Mouse (Mus musculus) kidney, embryonic 15.5 days (tissue): ENCODE results near the gene Fancm. TPM values are rescaled to one million over a fixed set of nuclear protein-coding genes. Genes with fewer than 3 reads are reported as not detected.
A peak's percentile ranks its signal among the peaks of the same experiment; 100 is the strongest.
"Not testable (repeated sequence)": the region's sequence is repeated elsewhere in the genome, so short reads cannot be mapped to it uniquely, and the experiment has no call there.

Experiments used
- ATAC-seq: fragments of 200-750 bp; cut with Nextera tagmentation; replicated peaks from 2 replicates; pipeline ENCODE4 v1.8.0; 2017; ENCODE audit warnings: moderate TSS enrichment; ENCODE audit not compliant: low FRiP score
- H3K27ac ChIP-seq: fragments of 300-500 bp; sonication (generic); 2 replicates; pipeline ENCODE4 v1.5.1; 2015; ENCODE audit warnings: mild to moderate bottlenecking, inconsistent platforms
- H3K27me3 ChIP-seq: fragments of 300-500 bp; sonication (generic); 2 replicates; pipeline ENCODE4 v1.6.1; 2015; ENCODE audit warnings: inconsistent platforms
- H3K36me3 ChIP-seq: fragments of 300-500 bp; sonication (generic); 2 replicates; pipeline ENCODE4 v1.6.1; 2015; ENCODE audit warnings: inconsistent platforms
- H3K4me1 ChIP-seq: fragments of 300-500 bp; sonication (generic); 2 replicates; pipeline ENCODE4 v1.6.1; 2015; ENCODE audit warnings: inconsistent platforms
- H3K4me2 ChIP-seq: fragments of 300-500 bp; sonication (generic); 2 replicates; pipeline ENCODE4 v1.6.1; 2015; ENCODE audit warnings: moderate library complexity, mild to moderate bottlenecking, inconsistent platforms
- H3K4me3 ChIP-seq: fragments of 300-500 bp; sonication (generic); replicated peaks from 2 replicates; pipeline ENCODE4 v1.5.1; 2015; ENCODE audit warnings: mild to moderate bottlenecking, inconsistent platforms
- H3K9ac ChIP-seq: fragments of 300-500 bp; sonication (generic); 2 replicates; pipeline ENCODE4 v1.6.1; 2015; ENCODE audit warnings: mild to moderate bottlenecking, inconsistent platforms
- H3K9me3 ChIP-seq: fragments of 300-500 bp; sonication (generic); replicated peaks from 2 replicates; pipeline ENCODE4 v1.6.1; 2016; ENCODE audit warnings: inconsistent platforms
- WGBS: fragments of 180-500 bp; shearing (Covaris S2); methylation state at CpG from one replicate; pipeline ENCODE4 v1.1.7; 2015; ENCODE audit warnings: mixed read lengths; 5-methylcytosine and 5-hydroxymethylcytosine counted together
- polyA plus RNA-seq: library from polyadenylated mRNA; unstranded; fragments of >200 nt; fragmentation: Nextera tagmentation; extraction: Ambion mirVana; gene quantifications from 2 replicates; pipeline ENCODE4 v1.2.1, GENCODE M21; 2015

Gene Fancm
- polyA plus RNA-seq, 1 experiment from 2014 or later, result 10.3 TPM

DNA sequence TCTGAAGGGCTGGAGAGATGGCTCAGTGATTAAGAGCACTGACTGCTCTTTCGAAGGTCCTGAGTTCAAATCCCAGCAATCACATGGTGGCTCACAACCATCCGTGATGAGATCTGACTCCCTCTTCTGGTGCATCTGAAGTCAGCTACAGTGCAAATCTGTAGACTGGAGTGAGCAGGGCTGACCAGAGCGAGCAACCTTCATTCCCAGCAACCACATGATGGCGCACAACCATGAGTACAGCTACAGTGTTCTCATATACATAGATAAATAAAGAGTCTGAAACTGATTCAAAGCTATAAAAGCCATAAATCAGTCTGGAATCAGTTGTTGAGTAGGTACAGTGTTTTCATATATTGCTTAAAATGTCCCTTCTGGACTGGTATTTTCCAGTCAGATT lies 60.7 kb downstream of the Fancm start:
- H3K4me1 ChIP-seq, H3K4me2 ChIP-seq, H3K9me3 ChIP-seq, H3K27me3 ChIP-seq, H3K27ac ChIP-seq, H3K9ac ChIP-seq, H3K4me3 ChIP-seq, ATAC-seq: not testable (repeated sequence)
- peaks cover 59% of the 10 kb centered on the region for H3K36me3 ChIP-seq
- WGBS, result 95% methylated on average over 4 of the region's 4 CpGs

DNA sequence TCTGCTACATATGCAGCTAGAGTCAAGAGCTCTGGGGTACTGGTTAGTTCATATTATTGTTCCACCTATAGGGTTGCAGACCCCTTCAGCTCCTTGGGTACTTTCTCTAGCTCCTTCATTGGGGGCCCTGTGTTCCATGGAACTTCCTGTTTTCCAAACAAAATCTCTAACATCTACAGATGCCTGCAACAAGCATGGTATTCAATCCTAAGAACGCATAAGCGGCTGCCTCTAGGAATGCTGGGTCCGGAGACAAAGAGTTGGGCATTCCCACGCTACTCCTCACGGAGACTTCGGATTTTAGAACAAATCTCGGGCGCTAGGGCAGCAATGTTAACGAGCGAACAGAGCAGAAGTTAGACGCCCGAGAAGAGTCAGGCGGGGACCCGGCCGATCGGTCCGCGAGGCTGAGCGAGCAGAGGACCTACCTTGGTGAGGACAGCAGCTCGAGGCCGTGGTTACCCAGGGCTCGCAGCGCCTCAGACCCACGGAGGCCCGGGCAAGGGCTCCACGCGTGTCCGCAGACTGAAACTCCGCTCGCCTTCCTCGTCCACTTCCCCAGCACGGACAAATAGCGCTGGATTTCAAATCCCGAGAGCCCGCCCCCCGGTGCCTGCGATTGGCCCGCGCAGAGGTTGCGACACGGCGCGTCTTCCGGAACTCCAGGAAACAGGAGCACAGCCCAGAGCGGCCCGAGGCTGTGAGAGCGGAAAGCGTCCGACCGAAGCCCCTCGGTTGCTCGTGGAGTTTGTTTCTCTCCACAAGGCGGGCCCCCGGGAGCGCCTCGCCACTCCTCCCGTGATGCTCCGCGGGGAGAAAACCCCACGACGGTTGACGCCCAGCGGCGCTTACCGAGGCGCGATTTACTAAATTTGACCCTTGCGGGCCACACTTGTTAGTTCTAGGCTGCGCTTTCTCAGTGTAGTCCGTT lies 96.9 kb downstream of the Fancm start, which contains the start of gene Mis18bp1:
Gene Mis18bp1, minus strand, starts transcription at position 584 of the 931 bp plus-strand sequence.
- H3K4me2 ChIP-seq, result peak within 1 kb of the TSS; percentile 55
- peaks cover 11% of the 10 kb centered on the region for H3K4me1 ChIP-seq
- under 1% methylated on average over 70 of the region's 70 CpGs for WGBS
- peaks cover 4% of the 10 kb centered on the region; the same call in 1 of the 2 replicates for H3K9me3 ChIP-seq
- H3K9ac ChIP-seq, result peak within 1 kb of the TSS; percentile 69
- peaks cover 7% of the 10 kb centered on the region; the same call in 1 of the 2 replicates for H3K36me3 ChIP-seq
- H3K27ac ChIP-seq, result peak within 1 kb of the TSS; percentile 98
- peak within 1 kb of the TSS; percentile 67 for H3K4me3 ChIP-seq
- peak; percentile 99 for ATAC-seq
- H3K27me3 ChIP-seq, result no peaks in the 10 kb centered on the region

DNA sequence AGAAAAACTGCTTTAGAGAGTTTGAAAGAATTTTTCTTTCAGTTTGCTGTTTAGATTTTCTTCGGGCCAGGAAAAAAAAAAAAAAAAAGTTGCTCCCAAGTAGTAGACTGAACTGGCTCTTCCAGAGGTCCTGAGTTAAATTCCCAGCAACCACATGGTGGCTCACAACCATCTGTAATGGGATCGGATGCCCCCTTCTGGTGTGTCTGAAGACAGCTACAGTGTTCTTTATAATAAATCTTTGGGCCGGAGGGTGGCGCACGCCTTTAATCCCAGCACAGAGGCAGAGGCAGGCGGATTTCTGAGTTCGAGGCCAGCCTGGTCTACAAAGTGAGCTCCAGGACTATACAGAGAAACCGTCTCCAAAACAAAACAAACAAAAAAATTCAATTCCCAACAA lies 97.6 kb downstream of the Fancm start:
- Histone ChIP-seq H3K27ac (peak overlapping the region; percentile 98), H3K4me2 (peak overlapping the region; percentile 55), H3K4me3 (peak overlapping the region; percentile 67), H3K4me1 (peaks cover 11% of the 10 kb centered on the region), H3K9ac (peak overlapping the region; percentile 69)
- H3K9me3 ChIP-seq, H3K36me3 ChIP-seq, H3K27me3 ChIP-seq: not testable (repeated sequence)
- peak; percentile 52 for ATAC-seq
- WGBS, result 29% methylated on average over 8 of the region's 8 CpGs

DNA sequence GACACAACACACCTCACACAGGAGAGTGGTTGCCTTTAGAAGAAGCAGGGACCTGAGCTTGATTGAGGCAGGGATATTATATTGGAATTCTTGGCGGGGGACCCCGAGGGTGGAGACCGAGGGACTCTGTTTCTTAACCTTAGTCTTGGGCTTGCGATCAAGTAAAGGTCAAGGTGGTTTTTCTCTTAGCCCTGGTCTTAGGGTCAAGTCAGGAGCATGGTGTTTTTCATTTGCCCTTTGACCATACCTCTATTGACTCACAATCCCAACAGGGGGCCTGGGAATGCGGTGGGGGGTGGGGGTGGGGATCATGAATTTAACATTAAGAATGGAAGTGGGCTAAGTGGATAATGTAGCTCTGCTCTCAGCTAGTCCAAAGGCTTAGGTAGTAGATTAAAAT lies 98.3 kb downstream of the Fancm start:
- Histone ChIP-seq H3K4me1 (peaks cover 11% of the 10 kb centered on the region), H3K9ac (no peak overlapping the region), H3K4me2 (0 out of 2 replicates have a peak overlapping the region, but pooled peaks have one; percentile 55), H3K9me3 (no peaks in the 10 kb centered on the region), H3K36me3 (no peaks in the 10 kb centered on the region), H3K4me3 (peak overlapping the region; percentile 67; the same call in 1 of the 2 replicates), H3K27me3 (no peaks in the 10 kb centered on the region), H3K27ac (no peak overlapping the region)
- ATAC-seq, result no peak
- 88% methylated on average over 5 of the region's 5 CpGs for WGBS

Other genes starting within 250 kb of the Fancm start
- gene Gm527, start 157.7 kb upstream of the Fancm start, polyA plus RNA-seq, result 2.0 and 3.9 TPM in 2 replicates
- gene Klhl28, start 110.1 kb upstream of the Fancm start, polyA plus RNA-seq, result 8.5 and 9.9 TPM in 2 replicates
- 30.2 and 31.3 TPM in 2 replicates for gene Togaram1, start 109.8 kb upstream of the Fancm start, polyA plus RNA-seq
- gene Prpf39, start 39.3 kb upstream of the Fancm start, polyA plus RNA-seq, result 52.3 and 55.4 TPM in 2 replicates
- gene Fkbp3, start 1.6 kb upstream of the Fancm start, polyA plus RNA-seq, result 492 and 540 TPM in 2 replicates
- gene Mis18bp1, start 97.0 kb downstream of the Fancm start, polyA plus RNA-seq, result 59.3 and 67.9 TPM in 2 replicates
- not detected in 2 replicates for gene Wdr20rt, start 149.9 kb downstream of the Fancm start, polyA plus RNA-seq